Mouse (Mus musculus) kidney, adult 2 months (tissue): ENCODE measurements around the gene Spcs2. TPM values are rescaled to one million over a fixed set of nuclear protein-coding genes. Genes with fewer than 3 reads are reported as not detected.

Experiments
- DNase-seq: peaks from one replicate; pipeline ENCODE4 v3.0.0; 2021
- H3K27ac ChIP-seq: fragments of 200-500 bp; 2 replicates; pipeline ENCODE4 v1.5.1; 2012; ENCODE audit warnings: low read depth, low read length, control low read depth, inconsistent platforms; ENCODE audit not compliant: insufficient read depth
- H3K27me3 ChIP-seq: fragments of 200-500 bp; replicated peaks from 2 replicates; pipeline ENCODE4 v1.6.1; 2012; ENCODE audit warnings: mild to moderate bottlenecking, moderate library complexity, low read length, inconsistent platforms; ENCODE audit not compliant: control insufficient read depth, insufficient read depth
- H3K36me3 ChIP-seq: fragments of 200-500 bp; 2 replicates; pipeline ENCODE4 v1.6.1; 2012; ENCODE audit warnings: mild to moderate bottlenecking, moderate library complexity, low read length, inconsistent platforms; ENCODE audit not compliant: control insufficient read depth, insufficient read depth
- H3K4me1 ChIP-seq: fragments of 200-500 bp; 2 replicates; pipeline ENCODE4 v1.6.1; 2011; ENCODE audit warnings: low read length; ENCODE audit not compliant: control insufficient read depth, insufficient read depth
- H3K4me3 ChIP-seq: fragments of 200-500 bp; 2 replicates; pipeline ENCODE4 v1.5.1; 2011; ENCODE audit warnings: mild to moderate bottlenecking, low read depth, low read length, control low read depth; ENCODE audit not compliant: insufficient read depth
- CTCF ChIP-seq: fragments of 200-500 bp; conservative IDR thresholded peaks from 2 replicates; pipeline ENCODE4 v1.5.1; 2011; ENCODE audit warnings: low read depth, mild to moderate bottlenecking, control low read depth, low read length, moderate library complexity, mixed read lengths; ENCODE audit not compliant: insufficient read depth, insufficient read length
- POLR2A ChIP-seq: fragments of 200-500 bp; IDR thresholded peaks from one replicate; pipeline ENCODE4 v1.6.1; 2011; ENCODE audit warnings: low read depth, low read length, control low read depth
- WGBS: fragments of 180-500 bp; shearing (Covaris S2); methylation state at CpG from one replicate; pipeline ENCODE4 v1.1.7; 2018; 5-methylcytosine and 5-hydroxymethylcytosine counted together
- polyA plus RNA-seq: library from polyadenylated mRNA; depleted of rRNA; stranded (reverse); fragments of >200 nt; gene quantifications from 2 replicates; pipeline ENCODE4 v1.2.3, GENCODE M21; 2012

The Spcs2 gene
- polyA plus RNA-seq, 1 experiment: 39.7 TPM

DNA sequence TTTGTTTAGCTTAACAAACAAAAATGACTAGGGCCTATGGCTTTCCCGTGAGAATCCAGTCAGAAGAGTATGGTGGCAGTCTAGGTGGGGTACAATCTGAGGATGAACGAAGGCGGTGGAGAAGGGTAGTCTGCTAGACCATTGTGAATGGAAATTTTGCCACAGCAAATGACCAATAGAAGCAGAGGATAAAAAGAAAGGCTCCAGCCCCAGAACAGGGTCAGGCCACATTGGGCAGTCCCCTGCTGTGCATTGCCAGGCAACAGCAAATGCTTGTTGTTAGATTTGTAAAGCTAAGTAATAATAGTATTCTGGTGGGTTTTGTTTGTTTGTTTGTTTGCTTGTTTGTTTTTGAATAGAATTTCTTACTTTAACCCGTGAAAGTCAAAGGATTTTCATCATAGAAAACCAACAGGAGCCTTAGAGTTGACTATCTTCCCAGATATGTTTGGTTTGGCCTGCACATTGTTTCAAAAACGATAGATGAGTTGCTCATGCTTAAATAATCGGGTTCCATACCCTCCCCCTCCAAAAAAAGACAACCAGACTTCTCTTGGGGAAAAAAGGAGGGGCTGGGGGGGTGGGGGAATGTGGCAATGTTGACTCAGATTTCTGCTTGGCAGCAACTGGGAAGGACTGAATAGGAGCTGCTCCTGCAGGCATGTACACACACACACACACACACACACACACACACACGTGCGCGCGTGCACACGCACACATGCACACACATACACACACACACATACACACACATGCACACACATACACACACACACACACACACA is 1.2 kb upstream of the Spcs2 start:
- Histone ChIP-seq H3K4me3 (no peak overlapping the region), H3K36me3 (no peaks in the 10 kb centered on the region), H3K27me3 (no peaks in the 10 kb centered on the region), H3K27ac (no peak overlapping the region), H3K4me1 (no peaks in the 10 kb centered on the region)
- TF ChIP-seq POLR2A: no peak
- no peak for TF ChIP-seq CTCF
- DNase-seq: no peak
- WGBS: 82% methylated on average over 11 of the region's 11 CpGs

DNA sequence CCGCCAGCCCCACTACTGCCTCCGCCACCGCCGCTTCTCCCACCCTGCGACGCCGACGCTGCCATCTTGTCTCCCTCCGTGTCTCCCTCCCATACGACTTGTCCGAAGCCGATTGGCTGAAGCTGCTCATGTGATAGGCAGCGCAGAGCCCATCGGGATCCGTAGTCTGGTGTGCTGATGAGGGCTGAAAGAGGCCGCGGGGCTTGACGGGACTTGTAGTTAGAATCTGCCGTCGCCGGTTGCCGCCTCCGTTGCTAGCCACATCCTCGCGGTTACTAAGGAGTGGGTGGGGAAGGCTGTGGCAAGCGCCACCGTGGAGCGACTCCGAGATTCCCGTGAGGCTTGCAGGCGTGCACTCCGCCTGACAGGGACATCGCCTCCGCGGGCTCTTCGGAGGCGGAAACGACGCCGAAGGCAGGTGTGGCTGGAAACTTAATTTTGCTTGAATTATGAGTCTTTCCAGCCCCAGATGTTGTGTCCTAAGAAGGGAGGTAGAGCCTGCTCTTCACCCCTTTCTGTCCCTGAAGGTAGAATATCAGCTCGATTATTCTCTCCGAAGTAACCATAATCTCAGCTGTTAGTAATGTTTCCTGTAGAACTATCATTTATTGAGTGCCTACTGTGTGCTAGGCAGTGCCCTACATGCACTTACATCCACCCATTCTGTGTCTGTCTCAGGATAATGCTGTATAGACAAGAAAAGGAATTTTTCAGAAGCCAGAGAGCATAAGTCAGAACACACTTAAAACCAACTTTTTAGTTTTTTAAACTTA is 4.3 kb downstream of the Spcs2 start, which contains the start of gene Xrra1:
TSS of gene Xrra1 (plus strand) at position 304 of the 773 bp plus-strand sequence.
- Histone ChIP-seq H3K4me1 (peaks cover 9% of the 10 kb centered on the region), H3K36me3 (no peaks in the 10 kb centered on the region), H3K4me3 (peak within 1 kb of the TSS; percentile 82), H3K27me3 (no peaks in the 10 kb centered on the region), H3K27ac (no peak within 1 kb of the TSS)
- peak; percentile 99 for DNase-seq
- WGBS: under 1% methylated on average over 42 of the region's 42 CpGs
- TF ChIP-seq POLR2A: peak; percentile 69
- TF ChIP-seq CTCF: no peak

DNA sequence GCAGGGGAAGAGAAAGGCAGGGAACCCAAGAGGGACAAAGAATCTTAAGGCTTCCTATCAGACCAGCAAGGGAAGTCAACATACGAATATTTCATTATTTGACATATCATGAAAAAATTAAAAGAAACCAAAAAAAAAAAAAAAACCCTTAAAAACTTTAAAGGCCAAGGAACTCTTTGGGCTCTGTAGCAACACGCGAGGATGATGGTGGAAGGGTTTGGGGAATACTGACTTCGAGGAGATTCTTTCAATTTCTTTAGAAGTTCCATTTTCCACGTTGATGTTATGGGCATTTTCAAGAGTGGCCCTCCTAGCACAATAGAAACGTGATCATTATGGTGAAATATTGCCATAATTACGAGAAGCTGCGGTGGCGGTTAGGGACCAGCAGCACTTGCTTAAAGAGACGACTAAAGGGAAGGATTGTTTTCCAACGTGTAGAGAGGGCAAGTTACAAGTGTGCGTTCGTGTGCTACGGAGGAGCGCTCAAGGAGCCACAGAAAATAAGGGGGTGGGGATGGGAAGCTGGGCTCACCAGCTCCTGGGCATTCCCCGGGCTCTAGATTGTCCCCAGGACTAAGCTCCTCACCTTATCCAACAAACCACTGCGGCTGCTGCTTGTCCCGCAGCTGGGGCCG is 5.0 kb downstream of the Spcs2 start:
- WGBS: 1% methylated on average over 19 of the region's 19 CpGs
- Histone ChIP-seq H3K36me3 (no peaks in the 10 kb centered on the region), H3K27ac (no peak overlapping the region), H3K4me1 (peaks cover 9% of the 10 kb centered on the region), H3K4me3 (peak overlapping the region; percentile 82), H3K27me3 (no peaks in the 10 kb centered on the region)
- TF ChIP-seq POLR2A: no peak
- no peak for TF ChIP-seq CTCF
- DNase-seq: no peak

DNA sequence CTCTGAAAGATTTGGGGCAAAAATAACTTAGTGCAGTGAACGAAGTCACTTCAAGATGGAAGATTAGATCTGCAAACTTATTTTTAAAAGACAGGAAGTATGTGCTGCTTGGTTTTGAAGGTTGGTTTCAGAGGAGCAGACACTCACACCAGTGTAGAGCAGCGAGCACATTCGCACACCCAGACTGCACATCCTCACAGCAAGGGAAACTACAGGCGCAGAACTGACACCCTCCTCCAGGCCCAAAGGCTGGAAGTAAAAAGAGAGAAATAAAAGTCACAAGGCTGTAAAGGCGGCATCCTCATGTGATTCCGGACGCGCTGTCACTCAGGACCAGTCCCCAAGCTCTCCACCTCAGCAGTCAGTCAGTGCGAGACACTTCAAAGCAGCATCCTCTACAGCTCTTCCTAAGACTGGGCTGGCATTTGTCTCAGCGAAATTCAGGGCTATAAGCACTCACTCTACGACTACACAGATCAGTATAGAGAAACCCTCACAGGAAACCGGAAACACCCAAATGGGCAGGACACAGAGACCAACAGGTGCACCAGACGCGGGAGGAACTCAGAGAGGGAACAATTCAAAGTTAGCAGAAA is 6.9 kb downstream of the Spcs2 start:
- 63% methylated on average over 14 of the region's 14 CpGs for WGBS
- no peak overlapping the region for H3K27ac ChIP-seq

DNA sequence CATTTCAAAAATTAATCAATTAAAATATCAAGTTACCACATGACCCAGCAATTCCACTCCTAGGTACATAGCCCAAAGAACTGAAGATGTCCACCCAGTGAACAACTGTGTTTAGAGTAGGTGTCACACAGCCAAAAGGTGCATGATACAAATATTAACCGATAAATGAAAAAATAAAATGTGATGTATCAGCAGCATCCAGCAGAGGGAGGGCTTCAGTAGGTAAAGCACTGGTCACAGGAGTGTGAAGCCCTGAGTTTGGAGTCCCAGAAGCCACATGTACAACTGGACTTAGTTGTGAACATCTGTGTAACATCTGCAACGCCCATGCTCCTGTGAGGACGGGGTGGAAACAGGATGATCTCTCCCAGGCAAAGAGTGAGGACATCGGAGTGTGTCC is 9.0 kb downstream of the Spcs2 start:
- Histone ChIP-seq H3K4me3 (no peak overlapping the region), H3K27me3 (no peaks in the 10 kb centered on the region), H3K4me1 (peaks cover 9% of the 10 kb centered on the region), H3K27ac (no peak overlapping the region), H3K36me3 (no peaks in the 10 kb centered on the region)
- DNase-seq: no peak
- WGBS: 84% methylated on average over 4 of the region's 4 CpGs
- TF ChIP-seq POLR2A (no peak), CTCF (0 out of 2 replicates have a peak, but pooled peaks have one; percentile 2)

More for the DNA sequence above, 6.9 kb downstream of the Spcs2 start:
- Histone ChIP-seq H3K36me3 (no peaks in the 10 kb centered on the region), H3K4me3 (no peak overlapping the region), H3K4me1 (peaks cover 9% of the 10 kb centered on the region), H3K27me3 (no peaks in the 10 kb centered on the region)
- TF ChIP-seq POLR2A (no peak), CTCF (no peak)
- DNase-seq: no peak

DNA sequence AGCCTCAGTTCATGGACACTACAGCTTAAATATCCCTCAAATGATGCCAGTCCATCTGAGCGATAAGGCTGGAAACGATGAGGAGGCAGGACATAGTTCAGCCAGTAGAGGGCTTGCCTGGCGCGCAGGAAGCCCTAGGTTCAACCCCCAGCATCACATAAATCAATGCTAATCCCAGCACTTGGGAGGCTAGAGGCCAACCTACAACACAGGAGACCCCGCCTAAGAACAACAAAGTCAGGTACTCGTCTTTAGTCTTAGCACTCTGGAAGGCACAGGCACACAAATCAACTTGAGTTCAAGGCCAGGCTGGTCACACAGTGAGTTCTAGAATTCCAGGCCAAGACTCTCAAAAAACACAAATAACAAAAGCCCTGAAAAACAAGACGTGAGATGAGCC is 9.9 kb downstream of the Spcs2 start:
- DNase-seq: no peak
- WGBS: 59% methylated on average over 7 of the region's 7 CpGs
- peaks cover 9% of the 10 kb centered on the region for H3K4me1 ChIP-seq
- no peak overlapping the region for H3K4me3 ChIP-seq
- peaks cover 4% of the 10 kb centered on the region; the same call in 1 of the 2 replicates for H3K36me3 ChIP-seq
- TF ChIP-seq CTCF (peak; percentile 28; the same call in 1 of the 2 replicates), POLR2A (no peak)
- no peak overlapping the region for H3K27ac ChIP-seq
- H3K27me3 ChIP-seq: no peaks in the 10 kb centered on the region

DNA sequence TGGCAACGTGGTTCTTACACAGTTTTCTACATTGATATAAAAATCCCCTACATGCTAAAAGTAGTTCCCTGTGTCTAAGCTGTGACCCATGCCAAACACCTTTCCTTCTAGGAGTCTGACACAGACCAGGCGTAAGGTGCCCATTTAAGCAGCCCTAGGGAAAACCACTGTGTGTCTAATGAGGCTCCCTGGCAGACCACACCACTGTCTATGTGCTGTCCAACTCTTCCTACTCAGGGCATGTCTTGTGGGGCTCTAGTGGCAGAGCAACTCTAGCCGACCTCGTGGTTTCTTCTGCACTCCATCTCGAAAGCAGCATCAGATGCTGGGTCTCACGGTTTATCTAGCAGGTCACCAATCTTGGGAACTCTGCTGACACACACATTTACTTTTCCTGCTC is 11.6 kb downstream of the Spcs2 start:
- Histone ChIP-seq H3K4me3 (no peak overlapping the region), H3K4me1 (peaks cover 2% of the 10 kb centered on the region; the same call in 1 of the 2 replicates), H3K27me3 (no peaks in the 10 kb centered on the region), H3K36me3 (peaks cover 7% of the 10 kb centered on the region; the same call in 1 of the 2 replicates), H3K27ac (no peak overlapping the region)
- no peak for DNase-seq
- no peak for TF ChIP-seq POLR2A
- TF ChIP-seq CTCF: no peak
- 74% methylated on average over 6 of the region's 6 CpGs for WGBS
